Mouse (Mus musculus): ENCODE measurements around the gene Gtsf1l. TPM values are rescaled to one million over a fixed set of nuclear protein-coding genes. Genes with fewer than 3 reads are reported as not detected.

Gene Gtsf1l
- total RNA-seq (2015; ENCODE audit: low replicate concordance) (2.9 TPM in 1 of 2 replicates, not detected in the other), total RNA-seq (2017; ENCODE audit: low replicate concordance) (not detected in 2 replicates)

- no peak for ATAC-seq (replicated peaks; ENCODE audit: low FRiP score, poor library complexity, severe bottlenecking)
These were observed at the start of gene Gtsf1l for GRCm38 (mm10) chr2:163087728-163088127. TSS of gene Gtsf1l (minus strand) at chr2:163087855.

DNA sequence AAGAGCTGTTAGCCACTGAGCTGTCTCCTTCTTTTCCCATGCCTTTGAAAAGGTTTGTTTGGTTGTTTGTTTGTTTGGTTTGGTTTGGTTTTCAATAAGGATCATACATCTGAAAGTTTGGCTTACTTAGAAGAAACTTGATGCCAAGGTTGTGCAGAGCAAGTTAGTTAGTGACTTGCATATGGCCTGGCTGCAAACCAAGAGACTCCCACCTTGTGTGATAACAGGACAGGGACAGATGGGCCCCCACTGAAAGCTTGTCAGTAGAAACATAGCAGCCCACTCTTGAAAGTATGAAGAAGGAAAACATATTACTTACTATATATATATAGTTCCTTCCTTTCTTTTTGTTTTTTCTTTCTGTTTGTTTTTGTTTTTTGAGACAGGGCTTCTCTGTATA is 49.3 kb upstream of the Gtsf1l start:
- ATAC-seq (replicated peaks; ENCODE audit: low FRiP score, poor library complexity, severe bottlenecking): no peak

DNA sequence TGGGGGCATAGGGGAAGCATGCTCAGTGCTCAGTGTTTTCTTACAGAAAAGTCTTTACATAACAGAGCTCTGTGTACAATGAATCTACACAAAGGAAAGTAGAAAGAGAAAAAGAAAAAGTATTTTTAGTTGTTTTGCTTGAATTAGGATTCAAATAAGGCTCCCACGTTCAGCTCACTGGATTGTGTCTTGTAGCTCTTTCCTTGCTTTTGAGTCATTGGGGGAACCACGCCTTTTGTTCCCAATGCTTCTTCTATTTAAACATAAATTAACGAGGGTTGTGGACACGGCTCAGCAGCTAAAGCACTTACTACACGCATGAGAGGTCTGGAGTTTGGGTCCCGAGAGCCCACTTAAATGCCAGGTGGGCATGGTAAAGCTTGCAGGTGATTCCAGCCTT is 48.3 kb upstream of the Gtsf1l start:
- ATAC-seq (replicated peaks; ENCODE audit: low FRiP score, poor library complexity, severe bottlenecking): no peak

DNA sequence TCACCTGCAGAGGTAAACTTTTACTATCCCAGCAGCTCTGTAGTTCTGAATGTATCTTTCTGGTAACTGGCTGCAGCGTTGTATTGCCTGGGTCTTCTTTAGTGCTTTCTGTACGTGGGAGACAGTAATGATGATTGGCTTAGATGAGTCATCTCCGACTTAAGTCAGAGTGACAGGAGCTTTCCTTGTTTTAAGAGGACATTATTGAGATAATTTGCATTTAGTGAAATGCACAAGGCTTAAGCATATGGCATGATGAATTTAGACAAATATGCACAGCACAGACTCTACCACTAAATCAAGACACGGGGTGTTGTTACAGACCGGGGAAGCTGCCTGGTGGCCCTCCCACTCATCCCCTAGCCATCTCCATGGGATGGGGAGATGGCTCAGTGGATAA is 44.7 kb upstream of the Gtsf1l start:
- ATAC-seq (replicated peaks; ENCODE audit: low FRiP score, poor library complexity, severe bottlenecking): no peak

DNA sequence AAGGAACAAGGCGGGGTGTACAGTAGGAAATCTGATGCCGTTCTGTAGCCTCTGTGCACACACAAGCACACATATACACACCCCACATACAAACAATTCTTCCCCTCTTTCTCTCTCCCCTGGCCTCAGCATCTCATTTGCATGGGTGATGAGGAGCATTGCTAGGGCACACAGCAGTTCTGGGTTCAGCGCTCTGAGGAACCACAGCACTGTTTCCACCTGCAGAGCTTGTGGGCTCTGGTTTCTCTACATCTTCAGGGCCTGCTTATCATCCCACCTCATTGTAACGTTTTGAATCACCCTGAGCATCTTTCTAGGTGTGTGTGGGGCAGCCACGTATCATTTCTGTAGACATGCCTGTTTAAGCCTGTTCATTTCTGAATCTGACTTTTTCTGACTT is 43.2 kb upstream of the Gtsf1l start:
- no peak for ATAC-seq (replicated peaks; ENCODE audit: low FRiP score, poor library complexity, severe bottlenecking)

- ATAC-seq (replicated peaks; ENCODE audit: low FRiP score, poor library complexity, severe bottlenecking): no peak
These were observed 35.8 kb upstream of the Gtsf1l start for GRCm38 (mm10) chr2:163123496-163123895.

DNA sequence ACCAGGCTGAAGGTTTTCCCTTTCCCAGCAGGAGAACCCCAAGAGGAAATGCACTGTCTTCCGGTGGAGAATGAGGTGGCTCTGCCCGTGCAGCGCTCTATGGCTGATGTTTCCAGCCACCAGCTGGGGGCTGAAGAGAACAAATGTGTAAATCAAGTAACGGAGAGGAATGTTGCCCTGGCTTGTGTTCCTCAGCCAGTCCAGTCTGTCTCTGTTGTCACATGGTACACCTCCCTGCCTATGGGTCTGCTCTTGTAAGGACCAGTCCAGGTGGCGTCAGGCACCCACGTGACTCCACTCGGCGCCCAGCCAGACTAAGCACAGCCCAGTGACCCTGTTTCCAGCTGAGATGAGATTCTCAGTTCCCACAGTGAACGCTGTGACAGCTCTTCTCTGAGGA is 34.7 kb upstream of the Gtsf1l start:
- no peak for ATAC-seq (replicated peaks; ENCODE audit: low FRiP score, poor library complexity, severe bottlenecking)

DNA sequence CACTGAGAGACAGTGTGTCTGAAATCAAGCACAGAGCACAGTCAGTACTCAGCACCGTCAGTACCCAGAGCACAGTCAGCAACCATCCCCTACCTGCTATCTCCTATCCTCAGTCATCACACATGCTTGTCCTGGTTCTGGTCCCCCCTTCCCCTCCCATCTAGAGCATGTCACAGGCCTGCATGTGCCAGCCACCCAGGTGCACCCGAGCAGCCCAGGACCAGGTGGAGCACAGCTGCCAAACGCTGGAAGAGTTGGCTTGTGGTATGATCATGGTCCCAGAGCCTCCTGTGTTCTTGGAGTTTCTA is 33.7 kb upstream of the Gtsf1l start:
- ATAC-seq (replicated peaks; ENCODE audit: low FRiP score, poor library complexity, severe bottlenecking): peak; percentile 30; the same call in 1 of the 2 replicates

- 0 out of 2 replicates have a peak, but pooled peaks have one; percentile 35 for ATAC-seq (replicated peaks; ENCODE audit: low FRiP score, poor library complexity, severe bottlenecking)
These were observed 33.1 kb upstream of the Gtsf1l start for GRCm38 (mm10) chr2:163120626-163121352.

DNA sequence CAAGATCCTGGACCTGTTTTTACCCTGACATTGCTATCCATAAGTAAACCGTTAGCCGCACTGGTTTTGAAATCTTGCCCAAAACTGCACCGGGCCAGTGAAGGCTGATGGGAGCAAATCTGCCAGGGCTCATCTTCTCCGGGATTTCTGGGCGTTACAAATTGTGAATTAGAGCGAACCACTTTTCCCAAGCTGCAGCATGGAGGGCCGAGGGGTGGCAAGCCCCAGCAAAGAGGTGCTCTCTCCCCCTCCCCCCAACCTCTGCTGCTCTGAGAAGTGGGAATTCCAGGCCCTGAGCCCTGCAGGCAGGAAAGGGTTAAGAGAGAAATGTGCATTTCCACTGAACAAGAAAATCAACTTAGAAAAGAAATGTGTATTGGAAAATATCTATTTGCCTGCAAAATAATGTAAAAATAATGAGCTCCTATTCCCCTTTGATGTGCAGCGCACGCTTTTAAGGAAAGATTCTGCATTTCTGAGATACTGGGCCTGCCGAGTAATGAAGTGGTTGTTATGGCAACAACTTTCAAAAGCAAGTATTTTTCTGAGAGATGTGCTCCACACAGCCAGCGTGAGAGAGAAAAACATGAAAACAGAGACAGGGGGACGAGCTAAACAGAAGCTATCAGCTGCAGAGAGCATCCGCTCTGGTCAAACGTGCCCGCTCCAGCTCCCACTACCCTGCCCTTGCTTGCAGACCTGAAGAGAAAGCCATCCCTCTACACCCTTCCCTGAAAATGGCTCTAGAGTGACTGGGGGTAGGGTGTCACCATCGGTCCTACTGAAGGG is 24.0 kb upstream of the Gtsf1l start:
- ATAC-seq (replicated peaks; ENCODE audit: low FRiP score, poor library complexity, severe bottlenecking): no peak

DNA sequence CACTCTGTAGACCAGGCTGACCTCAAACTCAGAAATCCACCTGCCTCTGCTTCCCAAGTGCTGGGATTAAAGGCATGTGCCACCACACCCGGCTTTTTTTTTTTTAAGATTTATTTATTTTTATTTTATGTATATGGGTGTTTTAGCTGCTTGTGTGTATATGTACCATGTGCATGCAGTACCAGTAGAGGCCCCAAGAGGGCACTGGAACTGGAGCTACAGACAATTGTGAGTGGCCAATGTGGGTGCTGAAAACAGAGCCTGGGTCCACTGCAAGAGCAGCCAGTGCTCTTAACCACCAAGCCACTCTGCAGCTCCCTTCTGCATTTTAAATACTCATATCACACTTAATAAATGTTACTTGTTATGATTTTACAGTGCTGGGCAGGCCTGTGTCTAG is 23.1 kb upstream of the Gtsf1l start:
- no peak for ATAC-seq (replicated peaks; ENCODE audit: low FRiP score, poor library complexity, severe bottlenecking)

- ATAC-seq (replicated peaks; ENCODE audit: low FRiP score, poor library complexity, severe bottlenecking): no peak
These were observed 20.7 kb upstream of the Gtsf1l start for GRCm38 (mm10) chr2:163108385-163108784.

GRCm38 (mm10) chr2:163104086-163104770 is 16.6 kb upstream of the Gtsf1l start:
- no peak for ATAC-seq (replicated peaks; ENCODE audit: low FRiP score, poor library complexity, severe bottlenecking)

DNA sequence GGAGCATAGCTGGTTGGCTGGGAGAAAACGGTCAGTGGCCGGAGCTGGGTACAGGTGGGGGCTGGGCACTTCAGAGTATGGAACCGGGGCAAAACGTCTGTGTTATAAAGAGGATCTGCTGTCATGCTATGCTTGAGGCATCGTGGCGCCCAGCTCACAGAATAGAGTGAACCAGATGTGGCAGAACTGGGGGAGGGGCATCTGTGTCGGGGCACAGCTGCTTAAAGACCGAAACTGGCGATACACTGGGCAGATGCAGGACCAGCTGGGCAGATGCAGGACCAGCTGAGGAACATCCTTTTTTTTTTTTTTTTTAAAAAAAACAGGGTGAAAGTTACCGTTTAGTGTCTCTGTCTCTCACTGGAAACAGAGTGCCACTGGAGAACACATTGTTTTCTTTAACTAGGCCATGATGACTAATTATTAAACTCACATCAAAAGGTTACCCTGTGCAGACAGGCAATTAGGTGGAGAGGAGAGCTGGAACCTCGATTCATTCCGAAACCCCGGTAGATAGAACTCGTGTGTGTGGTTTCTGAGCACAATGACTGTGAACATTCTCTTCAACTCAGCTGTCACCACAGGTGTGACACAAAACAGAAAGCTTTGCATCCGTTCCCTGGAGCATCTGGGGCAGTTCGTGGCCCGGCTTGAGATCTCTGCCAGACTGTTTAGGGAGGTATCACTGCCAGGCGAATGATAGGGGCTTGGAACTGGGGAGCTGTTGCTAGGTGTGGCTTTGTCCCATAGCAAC is 15.4 kb upstream of the Gtsf1l start:
- no peak for ATAC-seq (replicated peaks; ENCODE audit: low FRiP score, poor library complexity, severe bottlenecking)

GRCm38 (mm10) chr2:163102216-163102615 is 14.6 kb upstream of the Gtsf1l start:
- no peak for ATAC-seq (replicated peaks; ENCODE audit: low FRiP score, poor library complexity, severe bottlenecking)

GRCm38 (mm10) chr2:163101646-163102203 is 14.1 kb upstream of the Gtsf1l start:
- 0 out of 2 replicates have a peak, but pooled peaks have one; percentile 41 for ATAC-seq (replicated peaks; ENCODE audit: low FRiP score, poor library complexity, severe bottlenecking)

DNA sequence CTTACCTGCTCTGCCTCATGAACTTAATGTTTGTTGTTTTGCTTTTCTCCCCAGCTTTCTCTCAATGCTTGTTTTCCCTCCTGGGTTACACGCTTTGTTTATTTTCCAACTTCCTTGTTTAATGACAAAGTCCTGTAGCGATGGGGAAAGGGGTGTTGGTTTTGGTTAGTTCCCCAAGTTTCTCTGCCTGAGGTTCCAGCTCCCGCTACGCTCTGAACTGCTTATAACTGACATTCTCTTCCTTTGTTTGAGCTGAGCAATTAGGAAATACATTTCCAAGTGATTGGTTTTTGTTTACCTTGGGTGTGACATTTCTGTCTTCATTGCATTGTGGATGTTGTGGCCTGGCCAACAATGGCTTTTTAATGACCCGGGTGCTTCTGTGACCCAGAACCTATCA is 12.9 kb upstream of the Gtsf1l start:
- ATAC-seq (replicated peaks; ENCODE audit: low FRiP score, poor library complexity, severe bottlenecking): no peak

- no peak for ATAC-seq (replicated peaks; ENCODE audit: low FRiP score, poor library complexity, severe bottlenecking)
These were observed 12.3 kb upstream of the Gtsf1l start for GRCm38 (mm10) chr2:163099919-163100318.

DNA sequence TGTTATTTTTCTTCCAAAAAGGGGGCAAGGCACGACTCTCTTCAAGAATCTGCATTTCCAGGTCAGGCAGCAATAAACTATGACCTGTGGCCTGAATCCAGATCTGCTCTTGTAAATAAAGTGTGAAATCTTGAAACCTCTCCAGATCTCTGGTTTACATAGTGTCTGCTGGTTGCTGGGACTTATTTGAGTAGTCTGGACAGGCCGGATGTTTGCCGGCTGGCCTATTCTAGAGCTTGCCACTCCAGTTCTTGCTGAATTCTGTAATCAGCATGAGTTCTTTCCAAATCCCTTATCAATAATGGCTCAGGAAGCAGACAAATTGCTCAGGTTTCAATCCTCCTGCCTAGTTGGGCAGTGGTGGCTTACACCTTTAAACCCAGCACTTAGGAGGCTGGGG is 8.1 kb upstream of the Gtsf1l start:
- no peak for ATAC-seq (replicated peaks; ENCODE audit: low FRiP score, poor library complexity, severe bottlenecking)

GRCm38 (mm10) chr2:163094909-163095308 is 7.3 kb upstream of the Gtsf1l start:
- ATAC-seq (replicated peaks; ENCODE audit: low FRiP score, poor library complexity, severe bottlenecking): no peak
